8 mouse cellular contexts compared by ENCODE assay signal in genomic region chr6:31938216-31938814, GRCm38 (mm10).
DNase-seq lines count a peak whose midpoint lies in the region; ATAC-seq and TF ChIP-seq lines count a peak whose summit lies in the region.

No protein-coding gene starts in this region.

- TF ChIP-seq POLR2A in bone marrow, adult 2 months (IDR thresholded peaks at IDR 0.05; ENCODE audit: borderline replicate concordance, control insufficient read depth, low read depth, low read length): no peak

- peak; percentile 78 for ATAC-seq in embryonic facial prominence, embryonic 14.5 days (ENCODE audit: low read depth)
- no peak for ATAC-seq in heart, embryonic 12.5 days (ENCODE audit: insufficient number of reproducible peaks, low FRiP score)
- ATAC-seq in liver, embryonic 12.5 days: no peak
- peak; percentile 52; the same call in 1 of the 2 replicates for ATAC-seq in stomach, embryonic 16.5 days (ENCODE audit: insufficient read depth, low FRiP score)

- no peaks in the 10 kb centered on the region for H3K36me3 ChIP-seq in embryonic facial prominence, embryonic 14.5 days (ENCODE audit: control insufficient read depth, insufficient read depth, low read length)
- H3K36me3 ChIP-seq in heart, embryonic 12.5 days: no peaks in the 10 kb centered on the region
- no peaks in the 10 kb centered on the region for H3K36me3 ChIP-seq in liver, embryonic 12.5 days
- H3K36me3 ChIP-seq in stomach, embryonic 16.5 days (ENCODE audit: control insufficient read depth, insufficient read depth, low read length): no peaks in the 10 kb centered on the region

- H3K4me1 ChIP-seq in bone marrow, adult 2 months (ENCODE audit: control insufficient read depth, insufficient read depth, low read length): no peaks in the 10 kb centered on the region
- no peaks in the 10 kb centered on the region for H3K4me1 ChIP-seq in embryonic facial prominence, embryonic 14.5 days (ENCODE audit: control insufficient read depth, insufficient read depth, low read length)
- H3K4me1 ChIP-seq in heart, embryonic 12.5 days (replicated peaks): 0 out of 2 replicates have a peak, but pooled peaks cover 6% of the 10 kb centered on the region
- no peaks in the 10 kb centered on the region for H3K4me1 ChIP-seq in liver, embryonic 12.5 days
- H3K4me1 ChIP-seq in stomach, embryonic 16.5 days (ENCODE audit: control insufficient read depth, insufficient read depth, low read length): peaks cover 4% of the 10 kb centered on the region; the same call in 1 of the 2 replicates

- H3K27me3 ChIP-seq in embryonic facial prominence, embryonic 14.5 days (replicated peaks; ENCODE audit: control insufficient read depth, insufficient read depth, low read length): peaks cover 11% of the 10 kb centered on the region; the same call in 1 of the 2 replicates
- peaks cover 24% of the 10 kb centered on the region; the same call in 1 of the 2 replicates for H3K27me3 ChIP-seq in heart, embryonic 12.5 days (replicated peaks)
- H3K27me3 ChIP-seq in liver, embryonic 12.5 days (replicated peaks): 0 out of 2 replicates have a peak, but pooled peaks cover 10% of the 10 kb centered on the region
- no peaks in the 10 kb centered on the region; the same call in 1 of the 2 replicates for H3K27me3 ChIP-seq in stomach, embryonic 16.5 days (ENCODE audit: control insufficient read depth, insufficient read depth, low read length)

- H3K9me3 ChIP-seq in embryonic facial prominence, embryonic 14.5 days (ENCODE audit: control insufficient read depth, low read length): no peaks in the 10 kb centered on the region
- no peaks in the 10 kb centered on the region for H3K9me3 ChIP-seq in heart, embryonic 12.5 days (replicated peaks)
- H3K9me3 ChIP-seq in liver, embryonic 12.5 days (replicated peaks): no peaks in the 10 kb centered on the region
- no peaks in the 10 kb centered on the region for H3K9me3 ChIP-seq in stomach, embryonic 16.5 days (replicated peaks; ENCODE audit: control insufficient read depth, low read length)

- H3K4me2 ChIP-seq in embryonic facial prominence, embryonic 14.5 days (ENCODE audit: low read depth, low read length): peak overlapping the region; percentile 73
- peak overlapping the region; percentile 93 for H3K4me2 ChIP-seq in heart, embryonic 12.5 days
- H3K4me2 ChIP-seq in liver, embryonic 12.5 days: peak overlapping the region; percentile 59
- peak overlapping the region; percentile 77 for H3K4me2 ChIP-seq in stomach, embryonic 16.5 days (ENCODE audit: low read depth, low read length)

- TF ChIP-seq CTCF in bone marrow, adult 2 months (IDR thresholded peaks at IDR 0.05; ENCODE audit: control insufficient read depth, insufficient read depth, low read length): peak; percentile 73

- H3K27ac ChIP-seq in bone marrow, adult 2 months (ENCODE audit: control insufficient read depth, insufficient read depth, low read depth, low read length, poor library complexity): no peak overlapping the region
- no peak overlapping the region for H3K27ac ChIP-seq in embryonic facial prominence, embryonic 14.5 days (replicated peaks; ENCODE audit: low read depth, low read length)
- H3K27ac ChIP-seq in heart, embryonic 12.5 days (ENCODE audit: poor library complexity, severe bottlenecking): no peak overlapping the region
- no peak overlapping the region for H3K27ac ChIP-seq in liver, embryonic 12.5 days
- no peak overlapping the region for H3K27ac ChIP-seq in stomach, embryonic 16.5 days (ENCODE audit: low read length)

- peak; percentile 76 for DNase-seq in 416B (ENCODE audit: low read depth)
- DNase-seq in embryonic facial prominence, embryonic 14.5 days (ENCODE audit: low spot score): peak; percentile 91
- DNase-seq in kidney, postnatal 10 days: peak; percentile 91
- peak; percentile 91 for DNase-seq in neural tube, embryonic 10.5 days (ENCODE audit: extremely low spot score, low spot score)

- WGBS in bone marrow, adult 2 months: 8% methylated on average over 20 of the region's 20 CpGs
- WGBS in embryonic facial prominence, embryonic 14.5 days: 5% methylated on average over 20 of the region's 20 CpGs
- WGBS in heart, embryonic 12.5 days: 8% methylated on average over 20 of the region's 20 CpGs
- WGBS in liver, embryonic 12.5 days (ENCODE audit: insufficient replicate concordance): 7% methylated on average over 20 of the region's 20 CpGs
- WGBS in stomach, embryonic 16.5 days: 4% methylated on average over 20 of the region's 20 CpGs

- H3K4me3 ChIP-seq in bone marrow, adult 2 months (replicated peaks; ENCODE audit: control insufficient read depth, low read depth, low read length): no peak overlapping the region
- H3K4me3 ChIP-seq in embryonic facial prominence, embryonic 14.5 days (ENCODE audit: low read depth, low read length): peak overlapping the region; percentile 38
- peak overlapping the region; percentile 51 for H3K4me3 ChIP-seq in heart, embryonic 12.5 days
- peak overlapping the region; percentile 30; the same call in 1 of the 2 replicates for H3K4me3 ChIP-seq in liver, embryonic 12.5 days
- H3K4me3 ChIP-seq in stomach, embryonic 16.5 days (replicated peaks; ENCODE audit: low read length): peak overlapping the region; percentile 41

- no peak overlapping the region for H3K9ac ChIP-seq in embryonic facial prominence, embryonic 14.5 days (ENCODE audit: low read depth, low read length)
- H3K9ac ChIP-seq in heart, embryonic 12.5 days: peak overlapping the region; percentile 57
- H3K9ac ChIP-seq in liver, embryonic 12.5 days: no peak overlapping the region
- H3K9ac ChIP-seq in stomach, embryonic 16.5 days (ENCODE audit: low read length): peak overlapping the region; percentile 24; the same call in 1 of the 2 replicates

Comparison
In these comparisons a context has a peak if more than half of its experiments do, and no peak if none do; other contexts are left out.
1. ATAC-seq: peak in embryonic facial prominence, embryonic 14.5 days (single experiment) and stomach, embryonic 16.5 days (single experiment); none in heart, embryonic 12.5 days (single experiment) and liver, embryonic 12.5 days (single experiment).
2. H3K9ac ChIP-seq: peak in heart, embryonic 12.5 days (single experiment) and stomach, embryonic 16.5 days (single experiment); none in embryonic facial prominence, embryonic 14.5 days (single experiment) and liver, embryonic 12.5 days (single experiment).
3. Peak in every context shown above with its lines, with median percentiles within 50 percentile points of each other: DNase-seq and H3K4me2 ChIP-seq.